Mouse (Mus musculus) right cerebral cortex, adult 18-20 months (tissue): Measurements from ENCODE around the gene Npr3.
"Not testable (repeated sequence)": the region's sequence is repeated elsewhere in the genome, so short reads cannot be mapped to it uniquely, and the experiment has no call there.

Source experiments
- DNase-seq: peaks from one replicate; pipeline ENCODE4 v3.0.0; 2022; ENCODE audit warnings: mixed read lengths

The Npr3 gene

DNA sequence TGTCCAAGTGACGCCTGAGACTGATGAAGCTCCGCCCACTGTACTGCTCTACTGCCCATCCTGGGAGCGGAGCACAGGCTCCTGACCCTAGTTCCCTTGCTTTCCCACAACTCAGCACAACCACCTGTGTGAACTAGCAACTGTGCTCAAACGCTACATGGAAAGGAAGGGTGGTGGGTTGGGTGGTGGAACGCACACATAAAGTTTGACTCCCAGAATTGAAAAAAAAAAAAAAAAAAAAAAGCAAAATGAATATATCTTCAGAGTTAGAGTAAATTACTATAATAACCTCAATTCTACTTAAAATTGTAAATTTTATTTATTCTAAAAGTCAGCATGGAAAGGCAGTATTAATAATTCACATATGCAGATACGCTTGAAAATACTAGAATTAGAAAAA, 25.3 kb downstream of the Npr3 start:
- DNase-seq, result no peak

- no peak for DNase-seq
Observed at GRCm38 (mm10) chr15:11878334-11878733, 28.8 kb downstream of the Npr3 start.

GRCm38 (mm10) chr15:11877273-11877672, 29.8 kb downstream of the Npr3 start:
- no peak for DNase-seq

DNA sequence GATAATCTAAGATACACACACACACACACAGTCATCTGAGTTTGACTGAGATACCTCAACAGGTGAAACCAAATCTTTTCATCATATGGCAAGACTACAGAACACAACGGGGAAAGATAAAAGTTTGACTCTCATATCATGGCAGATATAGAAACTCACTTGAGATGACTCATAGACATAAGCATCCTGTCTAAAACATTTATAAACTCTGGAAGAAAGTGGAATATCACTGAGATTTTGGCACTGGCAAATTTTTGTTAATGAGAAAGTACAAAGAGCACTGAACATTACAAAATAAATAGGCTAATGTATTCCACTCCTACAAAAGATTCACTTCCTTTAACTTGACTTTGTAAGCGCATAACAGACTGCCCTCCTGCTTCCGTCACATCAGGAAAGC, 40.2 kb downstream of the Npr3 start:
- no peak for DNase-seq

- no peak for DNase-seq
Observed at GRCm38 (mm10) chr15:11863540-11863818, 43.6 kb downstream of the Npr3 start.

DNA sequence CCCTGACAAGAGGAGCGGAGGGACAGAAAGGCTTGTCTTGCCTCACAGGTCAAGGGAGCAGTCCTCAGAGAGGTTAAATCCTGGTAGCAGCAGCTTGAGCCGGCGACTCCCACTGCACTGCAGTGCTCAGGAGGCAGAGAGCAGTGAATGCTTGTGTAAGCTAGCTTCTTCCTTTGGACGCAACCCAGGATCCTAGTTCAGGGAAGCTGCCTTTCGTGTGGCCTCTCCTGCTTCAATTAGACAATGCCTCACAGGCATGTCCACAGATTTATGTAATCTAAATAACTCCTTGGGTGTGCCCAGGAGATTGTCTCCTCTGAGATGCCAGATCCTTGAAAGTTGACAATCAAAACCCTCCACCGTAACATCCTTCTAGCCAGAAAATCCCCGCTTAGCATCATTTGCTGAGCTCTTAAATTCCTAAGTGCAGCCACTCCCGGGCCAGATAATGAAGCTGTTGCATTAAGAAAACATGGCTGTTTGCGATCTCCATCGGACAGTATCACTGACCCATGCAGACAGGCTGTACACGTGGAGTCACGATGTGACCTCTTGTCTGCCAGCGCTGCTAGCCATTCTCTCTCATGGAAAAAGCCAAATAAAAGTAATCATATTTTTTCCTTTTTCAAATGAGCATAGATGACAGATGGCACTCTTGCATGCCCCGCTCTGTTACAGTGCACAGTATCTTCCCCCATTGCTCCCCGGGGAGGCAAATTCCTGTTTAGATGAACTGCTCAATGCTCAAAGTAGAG, 44.1 kb downstream of the Npr3 start:
- DNase-seq, result no peak

DNA sequence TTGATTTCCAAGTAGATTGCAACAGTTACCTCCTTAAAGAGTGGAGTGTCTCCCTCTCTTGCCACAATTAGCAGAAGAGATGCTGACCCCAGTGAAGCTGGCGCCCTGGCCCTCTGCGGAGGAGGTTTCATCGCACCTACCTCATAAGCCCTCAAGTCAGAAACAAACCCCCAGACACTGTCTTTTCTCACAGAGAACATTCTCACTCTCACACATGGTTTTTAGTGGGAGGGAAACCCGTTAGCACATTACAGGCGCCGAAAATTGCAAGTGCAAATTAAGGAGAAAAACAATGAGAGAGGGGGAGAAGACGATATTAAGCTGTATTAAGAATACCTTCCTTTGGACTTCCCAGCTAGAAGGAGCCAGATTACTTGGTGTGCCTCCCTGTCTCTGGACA, 44.8 kb downstream of the Npr3 start:
- no peak for DNase-seq

DNA sequence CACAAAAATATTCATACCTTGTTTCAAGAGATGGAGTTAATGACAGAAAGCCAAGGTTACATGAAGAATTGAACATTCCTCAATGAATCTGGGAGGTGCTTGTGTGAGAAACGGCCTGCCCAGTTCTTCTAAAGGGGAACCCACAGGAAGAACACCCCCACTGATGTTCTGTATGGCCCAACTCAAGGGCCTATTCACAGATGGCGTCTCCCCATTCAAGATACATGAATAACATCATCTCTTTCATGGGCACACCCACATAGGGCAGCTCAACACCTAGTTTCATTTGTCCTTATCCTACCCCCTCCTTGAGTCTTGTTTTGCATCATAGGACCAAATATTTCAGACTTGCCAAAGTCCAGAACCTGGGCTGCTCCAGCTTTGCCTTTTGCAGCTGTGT, 46.8 kb downstream of the Npr3 start:
- no peak for DNase-seq

GRCm38 (mm10) chr15:11859829-11860228, 47.3 kb downstream of the Npr3 start:
- DNase-seq, result no peak

GRCm38 (mm10) chr15:11858411-11858810, 48.7 kb downstream of the Npr3 start:
- DNase-seq, result no peak

DNA sequence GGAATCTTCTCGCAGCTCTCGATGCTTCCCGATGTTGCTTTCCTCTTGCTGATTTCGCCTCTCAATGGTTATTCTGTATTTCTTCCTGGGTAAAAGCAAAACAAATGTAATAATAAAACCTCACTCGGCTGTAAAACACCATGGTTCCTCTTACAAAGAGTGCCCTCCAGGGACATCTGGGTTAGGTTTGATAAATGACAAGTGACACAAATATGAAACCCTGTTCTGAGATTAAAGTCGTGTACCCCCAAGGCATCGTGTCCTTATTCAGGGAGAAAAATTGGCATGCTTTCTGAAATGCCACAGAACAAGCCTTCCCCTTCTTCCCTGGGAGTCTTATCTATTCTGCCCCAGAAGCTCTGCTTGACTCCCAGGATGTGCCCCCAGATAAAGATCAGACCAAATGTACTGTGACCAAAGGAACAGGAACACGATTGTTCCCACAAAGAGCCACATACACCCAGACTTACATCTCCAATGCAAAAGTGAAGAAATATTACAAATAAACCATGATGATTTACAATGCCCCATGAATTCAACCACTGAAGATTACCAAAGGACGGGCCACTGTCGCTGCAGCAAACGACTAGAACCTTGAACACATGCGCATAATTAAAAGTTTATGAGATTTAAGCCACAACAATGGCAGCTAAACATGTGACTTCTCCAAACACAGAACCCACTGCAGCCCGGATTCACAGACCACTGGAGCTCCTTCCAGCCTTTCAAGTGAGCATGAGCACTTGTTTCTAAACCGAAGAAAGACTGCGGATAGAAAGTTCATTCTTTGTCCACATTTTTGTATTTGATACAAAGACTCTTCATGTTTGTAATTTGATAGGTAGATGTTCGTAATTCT, 61.7 kb downstream of the Npr3 start:
- DNase-seq, result no peak

GRCm38 (mm10) chr15:11844115-11844514, 63.0 kb downstream of the Npr3 start:
- no peak for DNase-seq

DNA sequence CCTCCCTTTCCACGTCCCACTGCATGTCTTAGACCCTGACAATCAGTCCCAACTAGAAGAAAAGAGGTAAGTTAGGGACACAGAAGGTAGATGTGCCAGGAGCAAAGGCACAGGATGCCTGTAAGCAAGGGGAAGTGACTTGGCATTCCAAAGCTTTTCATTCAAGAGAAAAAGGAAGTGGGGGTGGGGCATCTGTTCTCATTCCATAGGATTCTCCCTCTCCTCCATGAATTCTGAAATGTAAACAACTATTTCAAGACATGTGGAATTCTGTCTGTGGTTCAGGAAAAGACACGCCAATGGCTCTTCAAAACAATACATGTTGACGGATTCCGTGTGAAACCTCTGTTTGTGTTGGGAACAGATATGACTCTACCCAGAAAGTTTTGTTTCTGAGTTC, 65.3 kb downstream of the Npr3 start:
- no peak for DNase-seq

DNA sequence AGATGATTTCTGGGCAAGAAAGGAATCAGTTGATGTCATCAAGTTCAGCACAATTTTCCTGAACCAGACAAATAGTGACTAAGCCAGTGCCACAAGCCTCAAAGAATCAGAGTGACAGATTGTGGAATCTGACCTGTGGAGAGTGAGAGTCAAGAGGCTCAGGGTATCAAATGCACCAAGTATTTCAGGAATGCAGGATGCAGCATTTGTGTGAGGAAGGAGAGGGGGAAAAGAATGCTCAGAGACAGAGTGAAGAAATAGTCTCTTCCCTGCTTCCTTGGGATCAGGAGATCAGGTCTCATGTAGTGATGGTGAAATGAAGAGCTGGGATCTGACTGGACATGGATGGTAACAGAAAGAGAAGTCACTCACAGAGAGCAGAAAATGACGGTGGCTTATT, 71.2 kb downstream of the Npr3 start:
- no peak for DNase-seq

DNA sequence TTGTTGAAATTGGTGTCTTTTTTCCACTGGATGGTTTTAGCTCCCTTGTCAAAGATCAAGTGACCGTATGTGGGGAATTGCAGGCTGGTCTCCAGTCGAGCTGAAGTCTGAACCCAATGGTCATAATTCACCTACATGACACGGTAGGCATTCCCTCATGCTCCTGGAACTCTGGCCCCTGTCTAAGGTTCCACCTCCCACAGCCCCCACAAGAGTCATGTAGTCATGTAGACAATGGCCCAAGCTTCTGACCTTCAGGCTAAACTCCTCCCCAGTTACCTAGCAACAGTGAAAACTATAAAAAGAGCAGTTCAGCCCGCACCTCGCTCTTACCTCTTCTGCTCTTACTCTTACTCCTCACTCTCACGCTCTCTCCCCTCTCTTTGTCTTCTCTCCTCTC, 84.7 kb downstream of the Npr3 start:
- not testable (repeated sequence) for DNase-seq

DNA sequence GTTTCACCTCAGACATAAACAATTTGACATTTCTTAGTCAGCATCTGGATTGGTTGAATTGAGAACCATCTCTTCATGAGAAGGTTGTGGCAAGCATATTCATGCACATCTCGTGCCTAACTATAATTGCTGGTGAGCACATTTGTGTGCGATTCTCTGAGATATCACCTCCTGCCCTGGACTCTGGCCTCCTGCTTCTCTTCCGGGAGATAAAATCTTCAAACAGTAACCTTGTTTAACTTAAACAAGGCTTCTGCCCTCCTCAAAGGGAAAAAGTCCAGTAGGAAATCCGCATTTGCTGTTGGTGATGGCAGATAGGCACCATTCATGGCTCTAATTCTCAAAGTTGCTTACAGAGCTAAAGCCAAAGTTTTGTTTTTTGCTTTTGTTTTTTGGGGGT, 91.5 kb downstream of the Npr3 start:
- no peak for DNase-seq

GRCm38 (mm10) chr15:11803576-11803975, 103.5 kb downstream of the Npr3 start:
- DNase-seq, result no peak

DNA sequence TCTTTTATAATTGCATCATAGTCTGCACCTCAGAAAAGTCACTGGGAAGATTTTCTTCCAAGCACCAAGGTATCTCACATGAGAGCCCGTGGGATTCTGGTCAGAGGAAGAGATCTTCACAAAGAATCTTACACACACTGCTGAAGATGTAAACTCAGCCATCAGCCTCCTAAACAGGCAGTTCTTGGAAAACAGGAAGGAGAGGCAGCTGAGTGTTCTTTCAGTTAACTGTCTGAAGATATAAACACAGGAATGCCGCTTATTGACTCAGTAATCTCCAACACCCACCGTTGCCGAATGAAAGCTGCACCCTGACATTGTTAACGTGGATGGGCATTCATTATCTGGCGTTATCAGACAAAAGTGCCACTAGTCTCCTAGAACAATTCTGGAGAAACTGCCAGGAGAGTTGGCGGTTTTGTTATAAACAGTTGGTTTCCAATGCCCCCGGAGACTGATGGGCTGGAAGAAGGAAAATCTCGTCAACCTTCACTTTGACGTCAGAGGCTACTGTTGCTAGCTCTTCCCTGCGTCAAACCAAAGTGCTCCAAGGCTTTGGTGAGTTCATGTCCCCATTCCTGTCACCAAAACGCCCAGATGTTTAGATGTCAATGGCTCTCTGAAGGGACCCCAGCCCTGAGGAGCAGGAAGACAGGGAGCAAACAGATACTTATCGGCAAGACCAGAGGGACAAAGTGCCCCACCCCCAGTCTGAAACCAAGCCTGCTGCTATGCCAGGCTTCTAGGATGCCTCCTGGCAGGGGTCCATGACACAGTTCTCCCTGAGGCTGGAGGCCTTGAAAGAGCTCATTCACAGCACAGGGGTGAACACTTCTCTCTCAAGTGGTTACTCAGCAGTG, 105.0 kb downstream of the Npr3 start:
- peak; percentile 38 for DNase-seq

DNA sequence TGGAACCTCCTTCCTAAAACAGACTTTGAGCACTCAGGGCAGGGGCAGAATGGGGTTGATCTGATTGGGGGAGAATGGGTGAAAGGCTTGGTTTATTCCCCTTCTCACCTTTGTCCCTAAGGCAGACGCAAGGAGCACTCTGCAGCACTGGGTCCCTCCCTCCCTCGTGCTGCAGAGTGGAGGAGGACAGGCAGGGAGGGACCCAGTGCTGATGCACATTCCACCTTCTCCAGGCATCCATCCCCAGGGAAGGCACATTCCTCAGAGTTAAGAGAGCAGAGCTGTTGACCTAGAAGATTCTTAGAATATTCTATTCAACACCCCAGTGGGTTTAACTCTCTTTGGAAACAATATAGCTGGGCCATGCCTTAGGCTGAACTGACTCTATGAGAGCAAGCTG, 112.5 kb downstream of the Npr3 start:
- no peak for DNase-seq
